Mouse (Mus musculus) embryonic fibroblast, embryonic 13.5 days (primary cell): ENCODE data around the gene Hspa5. TPM values are rescaled to one million over a fixed set of nuclear protein-coding genes. Genes with fewer than 3 reads are reported as not detected.
"Not testable (repeated sequence)": the region's sequence is repeated elsewhere in the genome, so short reads cannot be mapped to it uniquely, and the experiment has no call there.

Experiments
- H3K27ac ChIP-seq: 2 replicates; pipeline ENCODE4 v1.5.1; 2012; ENCODE audit warnings: low read length, control low read depth, inconsistent platforms; ENCODE audit not compliant: insufficient read depth
- H3K4me1 ChIP-seq: 2 replicates; pipeline ENCODE4 v1.6.1; 2011; ENCODE audit warnings: low read length; ENCODE audit not compliant: control insufficient read depth, insufficient read depth
- H3K4me3 ChIP-seq: 2 replicates; pipeline ENCODE4 v1.5.1; 2011; ENCODE audit warnings: mild to moderate bottlenecking, control low read depth, low read length; ENCODE audit not compliant: insufficient read depth
- CTCF ChIP-seq: IDR thresholded peaks from 2 replicates; pipeline ENCODE4 v1.5.1; 2011; ENCODE audit warnings: mild to moderate bottlenecking, control low read depth, low read length, moderate library complexity, borderline replicate concordance; ENCODE audit not compliant: insufficient read depth
- POLR2A ChIP-seq: IDR thresholded peaks from 2 replicates; pipeline ENCODE4 v1.6.1; 2011; ENCODE audit warnings: low read depth, mild to moderate bottlenecking, control low read depth, low read length, moderate library complexity
- polyA plus RNA-seq: library from polyadenylated mRNA; stranded (reverse); fragments of >200 nt; gene quantifications from 2 replicates; pipeline ENCODE4 v1.2.4, GENCODE M21; 2011; ENCODE audit warnings: low read depth; ENCODE audit not compliant: missing spikeins, insufficient read length

The Hspa5 gene
- polyA plus RNA-seq, 1 experiment = 977 TPM

DNA sequence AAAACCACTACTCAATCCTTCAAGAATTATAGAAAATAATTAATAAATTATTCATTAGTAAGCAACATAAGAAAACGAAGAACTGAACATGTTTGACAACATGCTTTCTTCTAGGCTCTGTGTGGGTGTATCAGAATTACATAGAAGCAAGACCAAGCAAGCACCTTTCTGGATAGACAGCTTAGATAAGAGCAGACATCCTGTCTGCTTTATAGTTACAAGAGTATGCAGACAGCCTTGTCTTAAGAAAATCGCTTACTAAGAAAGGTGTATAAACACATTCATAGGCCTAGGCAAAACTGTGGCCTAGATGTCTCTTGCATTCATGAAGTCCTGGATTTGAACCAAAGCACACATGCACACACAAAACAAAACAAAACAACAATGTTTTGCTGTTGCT lies 26.1 kb upstream of the Hspa5 start:
- TF ChIP-seq POLR2A = no peak
- TF ChIP-seq CTCF = no peak
- Histone ChIP-seq H3K27ac (no peak overlapping the region), H3K4me1 (no peaks in the 10 kb centered on the region), H3K4me3 (no peak overlapping the region)

DNA sequence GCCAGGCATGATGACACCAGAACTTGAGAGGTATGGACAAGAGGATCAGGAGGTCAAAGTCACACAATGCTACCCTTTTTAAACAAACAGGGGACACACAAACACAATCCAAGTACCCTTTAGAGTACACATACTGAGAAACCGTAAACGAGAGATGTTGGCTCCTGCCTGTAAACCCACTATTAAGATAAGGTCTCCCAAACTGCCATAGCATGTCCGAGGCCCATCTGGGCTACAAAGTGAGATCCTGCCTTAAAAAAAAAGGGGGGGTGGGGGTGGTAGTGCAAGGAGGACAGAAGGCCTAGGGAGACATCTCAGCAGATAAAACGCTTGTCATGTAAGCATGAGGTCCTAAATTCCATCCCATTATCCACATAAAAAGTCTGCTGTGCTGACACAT lies 23.3 kb upstream of the Hspa5 start:
- no peaks in the 10 kb centered on the region; the same call in 1 of the 2 replicates for H3K4me1 ChIP-seq
- TF ChIP-seq CTCF (no peak), POLR2A (no peak)
- no peak overlapping the region for H3K27ac ChIP-seq
- no peak overlapping the region for H3K4me3 ChIP-seq

DNA sequence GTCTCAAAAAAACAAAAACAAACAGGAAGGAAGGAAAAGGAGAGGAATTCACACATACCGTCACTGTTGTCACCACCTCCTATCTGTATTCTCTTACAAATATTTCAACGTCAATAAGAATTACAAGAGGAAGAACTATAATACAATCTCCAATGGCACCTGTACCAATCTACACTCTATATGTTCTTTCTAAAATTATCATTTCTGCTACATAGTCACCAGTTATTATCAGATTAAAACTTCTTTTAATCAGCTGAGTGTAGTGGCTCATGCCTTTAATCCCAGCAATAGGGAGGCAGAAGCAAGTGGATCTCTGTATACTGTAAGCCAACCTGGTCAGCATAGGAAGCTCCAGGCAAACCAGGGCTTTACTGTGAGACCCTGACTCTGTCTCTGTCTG lies 21.5 kb upstream of the Hspa5 start:
- no peak overlapping the region for H3K4me3 ChIP-seq

DNA sequence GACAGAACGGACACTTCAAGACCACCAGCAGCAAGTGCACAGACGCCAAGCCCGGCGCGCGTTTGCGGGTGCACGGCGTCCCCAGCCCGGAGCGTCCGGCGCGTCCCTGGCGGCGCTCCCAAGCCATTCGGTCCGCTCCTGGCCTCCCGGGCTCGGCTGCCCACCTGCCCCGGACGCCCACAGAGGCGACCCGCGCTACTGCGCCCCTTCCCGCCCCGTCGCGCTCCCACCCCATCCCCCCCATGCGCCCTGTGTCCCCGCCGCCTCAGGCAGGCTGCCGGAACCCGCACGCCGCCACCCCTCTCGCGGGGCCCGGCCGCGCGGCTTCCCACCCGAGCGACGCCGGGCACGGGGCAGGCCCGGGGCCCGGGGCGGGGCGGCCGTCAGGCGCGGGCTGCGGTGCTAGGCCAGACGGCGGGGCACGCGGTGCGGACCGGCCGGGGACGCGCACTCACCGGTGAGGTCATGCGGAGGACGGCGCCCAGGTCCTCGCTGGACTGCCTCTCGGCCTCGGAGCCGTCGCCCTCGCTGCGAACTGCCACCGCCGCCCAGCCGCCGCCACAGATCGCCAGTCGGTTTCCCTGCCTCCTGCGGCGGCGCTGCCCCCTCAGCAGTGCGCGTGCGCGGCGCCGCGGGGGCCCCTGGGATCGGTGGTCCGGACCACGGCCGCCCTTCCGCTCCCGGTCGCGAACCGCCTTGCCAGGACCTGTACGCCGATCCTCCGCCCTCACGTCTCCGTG lies 17.8 kb upstream of the Hspa5 start:
- Histone ChIP-seq H3K27ac (peak overlapping the region; percentile 56), H3K4me1 (peaks cover 5% of the 10 kb centered on the region), H3K4me3 (peak overlapping the region; percentile 92)
- TF ChIP-seq CTCF (no peak), POLR2A (peak; percentile 84)

More for the DNA sequence above, 21.5 kb upstream of the Hspa5 start:
- H3K27ac ChIP-seq = no peak overlapping the region
- TF ChIP-seq POLR2A (no peak), CTCF (no peak)
- no peaks in the 10 kb centered on the region; the same call in 1 of the 2 replicates for H3K4me1 ChIP-seq

DNA sequence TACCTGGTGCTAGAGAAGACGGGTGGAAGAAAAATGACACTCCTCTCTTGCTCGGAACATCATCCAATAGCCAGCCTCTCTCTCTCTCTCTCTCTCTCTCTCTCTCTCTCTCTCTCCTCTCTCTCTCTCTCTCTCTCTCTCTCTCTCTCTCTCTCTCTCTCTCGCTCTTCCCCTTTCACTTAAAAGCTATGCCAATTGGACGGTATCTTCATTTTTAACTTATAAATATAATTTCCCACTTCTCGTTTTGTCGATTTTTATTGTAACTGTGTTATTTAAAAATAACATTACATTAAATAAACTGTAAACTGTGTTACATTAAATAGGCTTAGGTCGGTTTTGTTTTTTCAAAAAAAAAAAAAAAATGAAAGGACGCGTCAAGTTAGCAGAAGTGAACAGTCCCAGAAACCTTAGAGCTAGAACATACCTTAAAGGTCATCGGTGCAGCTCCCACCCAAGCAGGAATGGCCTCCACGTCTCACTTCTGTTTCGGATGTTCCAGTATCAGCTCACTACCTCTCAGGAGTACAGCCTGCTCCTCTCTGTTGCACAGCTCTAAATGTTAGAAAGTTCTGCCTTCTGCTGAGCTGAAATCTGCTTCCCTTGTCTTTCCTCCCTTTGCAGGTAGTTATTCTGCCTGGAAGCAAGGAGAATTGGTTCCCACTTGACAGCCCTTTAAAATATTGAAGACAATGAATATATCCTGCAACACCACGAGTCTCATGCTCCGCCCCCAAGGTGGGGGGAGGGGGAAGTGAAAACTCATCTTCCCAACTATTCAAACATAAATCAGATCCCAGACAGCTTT lies 17.0 kb upstream of the Hspa5 start, which contains the start of gene Gapvd1:
TSS of gene Gapvd1 (minus strand) at position 682 of the 808 bp plus-strand sequence.
- Histone ChIP-seq H3K4me3 (peak within 1 kb of the TSS; percentile 92), H3K4me1 (peaks cover 5% of the 10 kb centered on the region), H3K27ac (peak within 1 kb of the TSS; percentile 56)
- TF ChIP-seq POLR2A = no peak
- TF ChIP-seq CTCF = no peak

DNA sequence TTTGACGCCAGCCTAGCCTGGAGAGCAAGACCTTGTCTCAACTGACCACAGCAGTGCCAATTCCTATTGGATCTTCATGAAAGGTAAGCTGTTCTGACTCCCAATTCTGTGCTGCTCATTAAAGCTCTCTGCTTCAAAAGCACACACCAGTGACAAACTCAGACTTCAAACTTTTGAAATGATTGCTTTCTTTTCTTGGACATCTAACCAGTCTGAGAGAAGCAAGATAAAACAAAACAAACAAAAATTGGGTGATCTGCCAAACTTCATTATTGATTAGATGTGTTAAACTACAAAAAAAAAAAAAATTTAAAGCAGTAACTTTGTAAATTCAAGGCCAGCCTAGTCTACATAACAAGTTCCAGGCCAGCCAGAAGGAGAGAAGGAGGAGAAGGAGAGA lies 14.4 kb upstream of the Hspa5 start:
- Histone ChIP-seq H3K4me3 (no peak overlapping the region), H3K27ac (no peak overlapping the region), H3K4me1 (peaks cover 5% of the 10 kb centered on the region)
- no peak for TF ChIP-seq CTCF
- no peak for TF ChIP-seq POLR2A

DNA sequence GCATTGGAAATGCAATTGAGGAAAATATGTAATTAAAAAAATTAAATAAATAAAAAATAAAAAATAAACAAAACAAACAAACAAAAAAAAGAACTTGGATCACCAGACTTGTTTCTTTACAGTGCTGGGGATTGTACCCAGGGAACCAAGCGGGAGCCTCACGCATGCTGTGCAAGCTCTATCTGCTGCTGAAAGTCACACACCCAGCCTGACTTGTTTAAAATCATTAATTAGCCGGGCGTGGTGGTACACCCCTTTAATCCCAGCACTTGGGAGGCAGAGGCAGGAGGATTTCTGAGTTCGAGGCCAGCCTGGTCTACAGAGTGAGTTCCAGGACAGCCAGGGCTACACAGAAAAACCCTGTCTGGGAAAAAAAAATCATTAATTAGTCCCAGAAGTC lies 10.5 kb upstream of the Hspa5 start:
- not testable (repeated sequence) for H3K4me1 ChIP-seq

DNA sequence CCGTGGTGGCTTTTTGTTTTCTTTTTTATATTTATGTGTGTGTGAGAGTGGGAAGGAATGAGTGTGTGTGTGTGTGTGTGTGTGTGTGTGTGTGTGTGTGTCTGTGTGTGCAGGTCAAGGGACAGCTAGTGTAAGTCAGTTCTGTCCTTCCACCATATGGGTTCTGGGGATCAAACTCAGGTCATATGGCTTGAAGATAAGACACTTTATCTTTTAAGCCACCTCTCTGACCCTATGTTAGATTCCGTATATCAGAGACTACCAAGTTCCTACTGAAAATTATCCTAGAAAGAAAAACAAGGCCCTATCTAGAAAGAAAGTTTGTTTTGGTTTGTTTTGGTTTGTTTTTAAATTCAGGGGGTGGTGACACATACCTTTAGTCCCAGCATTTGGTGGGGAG lies 9.6 kb upstream of the Hspa5 start:
- Histone ChIP-seq H3K4me3 (no peak overlapping the region), H3K27ac (no peak overlapping the region), H3K4me1 (peaks cover 6% of the 10 kb centered on the region; the same call in 1 of the 2 replicates)
- TF ChIP-seq POLR2A = no peak
- no peak for TF ChIP-seq CTCF

More for the DNA sequence above, 10.5 kb upstream of the Hspa5 start:
- H3K4me3 ChIP-seq, H3K27ac ChIP-seq: not testable (repeated sequence)

DNA sequence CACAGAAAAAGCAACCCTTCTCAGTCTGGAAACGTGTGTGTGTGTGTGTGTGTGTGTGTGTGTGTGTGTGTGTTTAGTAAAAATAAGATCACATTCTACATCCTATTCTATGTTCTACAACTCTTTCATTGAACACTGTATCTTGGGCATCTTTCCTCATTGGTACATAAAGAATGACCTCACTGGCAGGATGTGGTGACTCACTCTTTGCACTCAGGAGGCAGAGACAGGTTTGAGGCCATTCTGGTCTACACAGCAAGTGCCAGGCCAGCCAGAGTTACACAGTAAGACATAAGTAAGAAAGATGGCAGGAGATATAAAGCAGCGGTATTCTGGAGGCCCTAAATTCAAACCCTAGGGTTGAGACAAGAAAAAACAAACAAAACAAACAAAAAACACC lies 8.9 kb upstream of the Hspa5 start:
- TF ChIP-seq CTCF (no peak), POLR2A (no peak)

DNA sequence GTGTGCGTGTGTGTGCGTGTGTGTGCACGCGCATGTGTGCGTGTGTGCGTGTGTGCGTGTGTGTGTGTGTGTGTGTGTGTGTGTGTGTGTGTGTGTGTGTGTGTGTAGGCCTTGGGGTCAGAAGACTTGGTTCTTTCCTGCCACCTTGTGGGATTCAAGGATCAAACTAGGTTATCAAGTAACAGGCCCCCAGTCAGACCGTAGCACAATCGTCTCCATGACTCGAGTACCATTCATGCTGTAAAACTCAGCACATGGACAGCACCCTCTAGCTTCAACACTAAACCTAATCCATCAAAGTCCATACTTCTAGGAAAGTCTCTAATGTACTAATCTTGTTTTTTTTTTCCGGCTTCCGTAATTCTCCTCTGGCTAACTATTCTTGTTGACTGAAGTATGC lies 7.0 kb upstream of the Hspa5 start:
- Histone ChIP-seq H3K4me1 (peaks cover 6% of the 10 kb centered on the region; the same call in 1 of the 2 replicates), H3K4me3 (no peak overlapping the region), H3K27ac (no peak overlapping the region)
- TF ChIP-seq CTCF (no peak), POLR2A (no peak)

More for the DNA sequence above, 8.9 kb upstream of the Hspa5 start:
- Histone ChIP-seq H3K4me1 (peaks cover 6% of the 10 kb centered on the region; the same call in 1 of the 2 replicates), H3K27ac (no peak overlapping the region), H3K4me3 (no peak overlapping the region)
